Mouse (Mus musculus): ENCODE data around the gene Auts2.

- TF ChIP-seq POLR2A (IDR thresholded peaks at IDR 0.05; ENCODE audit: low read depth, low read length), result no peak
- no peak for TF ChIP-seq CTCF (IDR thresholded peaks at IDR 0.05; ENCODE audit: extremely low read depth, insufficient read length, insufficient replicate concordance, low read depth, low read length)
Measured at GRCm38 (mm10) chr5:131710735-131711473, 832.2 kb downstream of the Auts2 start.

Data from small intestine, adult 2 months (tissue).